Mouse (Mus musculus) midbrain, embryonic 16.5 days (tissue): Measurements from ENCODE around the gene Mrps5. TPM values are rescaled to one million over a fixed set of nuclear protein-coding genes. Genes with fewer than 3 reads are reported as not detected.

ENCODE experiments used
- ATAC-seq: fragments of 200-750 bp; cut with Nextera tagmentation; 2 replicates; pipeline ENCODE4 v1.8.0; 2017; ENCODE audit warnings: moderate TSS enrichment
- H3K27ac ChIP-seq: fragments of 300-500 bp; sonication (generic); 2 replicates; pipeline ENCODE4 v1.5.1; 2014; ENCODE audit warnings: mild to moderate bottlenecking, low read length, mixed read lengths
- H3K27me3 ChIP-seq: fragments of 300-500 bp; sonication (generic); 2 replicates; pipeline ENCODE4 v1.6.1; 2014; ENCODE audit warnings: low read depth, low read length, mixed read lengths; ENCODE audit not compliant: control insufficient read depth, insufficient read depth
- H3K36me3 ChIP-seq: fragments of 300-500 bp; sonication (generic); 2 replicates; pipeline ENCODE4 v1.6.1; 2014; ENCODE audit warnings: mild to moderate bottlenecking, low read length, moderate library complexity, mixed read lengths; ENCODE audit not compliant: control insufficient read depth, insufficient read depth
- H3K4me1 ChIP-seq: fragments of 300-500 bp; sonication (generic); 2 replicates; pipeline ENCODE4 v1.6.1; 2014; ENCODE audit warnings: mild to moderate bottlenecking, low read length, mixed read lengths; ENCODE audit not compliant: control insufficient read depth, insufficient read depth
- H3K4me2 ChIP-seq: fragments of 300-500 bp; sonication (generic); 2 replicates; pipeline ENCODE4 v1.6.1; 2014; ENCODE audit warnings: mild to moderate bottlenecking, low read length, mixed read lengths
- H3K4me3 ChIP-seq: fragments of 300-500 bp; sonication (generic); 2 replicates; pipeline ENCODE4 v1.5.1; 2014; ENCODE audit warnings: low read depth, mild to moderate bottlenecking, low read length, moderate library complexity, mixed read lengths
- H3K9ac ChIP-seq: fragments of 300-500 bp; sonication (generic); 2 replicates; pipeline ENCODE4 v1.6.1; 2014; ENCODE audit warnings: low read depth, low read length, mixed read lengths
- H3K9me3 ChIP-seq: fragments of 300-500 bp; sonication (generic); replicated peaks from 2 replicates; pipeline ENCODE4 v1.6.1; 2014; ENCODE audit warnings: mild to moderate bottlenecking, low read length, mixed read lengths; ENCODE audit not compliant: control insufficient read depth, poor library complexity, severe bottlenecking
- WGBS: fragments of 180-500 bp; shearing (Covaris S2); extraction: QIAGEN DNeasy Blood & Tissue Kit; methylation state at CpG from one replicate; pipeline ENCODE4 v1.1.7; 2014; 5-methylcytosine and 5-hydroxymethylcytosine counted together
- polyA plus RNA-seq: library from polyadenylated mRNA; unstranded; fragments of >200 nt; fragmentation: Nextera tagmentation; extraction: Ambion mirVana; gene quantifications from 2 replicates; pipeline ENCODE4 v1.2.1, GENCODE M21; 2015

The Mrps5 gene
- polyA plus RNA-seq = 155 and 157 TPM in 2 replicates

DNA sequence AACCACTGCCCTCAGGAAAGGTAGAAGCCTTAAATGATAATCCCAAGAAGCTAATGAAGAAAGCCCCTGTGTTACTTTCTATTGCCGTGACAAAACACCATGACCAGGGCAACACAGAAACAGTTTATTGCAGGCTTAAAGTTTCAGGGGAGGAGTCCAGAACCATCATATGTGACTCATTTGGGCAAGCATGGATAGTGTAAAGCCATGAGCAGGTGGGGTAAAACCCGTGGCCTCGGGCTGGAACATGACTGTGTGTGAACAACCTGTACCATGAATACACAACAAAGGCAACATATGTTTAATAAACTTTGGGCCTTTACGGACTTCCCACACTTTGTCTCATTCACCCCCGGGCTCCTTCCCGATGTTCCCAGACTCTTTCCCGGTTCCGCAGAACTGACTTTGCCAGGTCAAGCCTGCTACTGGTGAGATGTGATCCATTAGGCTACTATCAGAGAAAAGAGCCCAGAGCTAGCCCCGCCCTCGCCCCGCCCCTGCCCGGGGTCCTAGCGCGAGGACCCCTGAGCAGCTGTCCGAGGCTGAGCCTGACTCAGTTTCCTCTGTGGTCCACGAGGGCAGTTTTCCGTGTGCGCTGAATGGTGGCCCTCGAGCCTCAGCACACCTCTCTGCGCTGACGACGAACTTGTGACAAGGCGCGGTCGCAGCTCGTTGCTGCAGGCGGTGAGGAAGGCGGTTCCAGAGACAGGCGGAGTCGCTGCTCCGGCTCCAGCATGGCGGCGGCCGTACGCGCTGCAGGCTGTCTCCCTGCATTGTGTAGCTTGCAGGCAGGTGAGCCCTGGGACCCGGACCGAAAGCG lies at the start of gene Mrps5, which contains the start of gene Zfp661:
Gene Mrps5 (plus strand): TSS at position 529 of the 820 bp plus-strand sequence.
Gene Zfp661 (minus strand): TSS at position 401 of the 820 bp plus-strand sequence.
- WGBS = 4% methylated on average over 39 of the region's 39 CpGs
- Histone ChIP-seq H3K4me2 (peak within 1 kb of the TSS; percentile 93), H3K4me3 (peak within 1 kb of the TSS; percentile 76), H3K9ac (peak within 1 kb of the TSS; percentile 91), H3K4me1 (peaks cover 34% of the 10 kb centered on the region), H3K27ac (peak within 1 kb of the TSS; percentile 94), H3K9me3 (no peaks in the 10 kb centered on the region), H3K36me3 (0 out of 2 replicates have a peak, but pooled peaks cover under 1% of the 10 kb centered on the region), H3K27me3 (no peaks in the 10 kb centered on the region)
- peak; percentile 85 for ATAC-seq

DNA sequence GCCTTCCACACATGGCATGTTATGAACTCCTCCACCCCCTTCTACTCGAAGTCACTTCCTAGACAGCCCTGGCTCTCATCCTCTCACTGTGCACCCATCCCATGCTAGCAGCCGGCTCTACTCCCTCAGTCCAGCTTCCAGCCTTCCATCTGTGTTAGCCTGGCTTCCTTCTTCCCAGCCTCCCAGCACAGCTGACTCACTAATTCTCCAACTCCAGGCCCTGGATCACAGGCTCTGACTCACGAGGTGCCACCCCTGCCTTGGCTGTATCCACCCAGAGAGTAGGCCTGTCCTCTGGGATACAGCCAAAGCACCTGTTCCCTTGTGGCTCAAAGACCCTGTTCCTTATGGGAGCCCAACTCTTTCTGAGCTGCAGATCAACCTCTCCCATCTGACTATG lies 49.5 kb upstream of the Mrps5 start:
- ATAC-seq = no peak
- no peak overlapping the region for H3K9ac ChIP-seq
- no peaks in the 10 kb centered on the region for H3K9me3 ChIP-seq
- H3K27ac ChIP-seq = no peak overlapping the region
- H3K4me2 ChIP-seq = no peak overlapping the region
- no peak overlapping the region for H3K4me3 ChIP-seq
- H3K4me1 ChIP-seq = no peaks in the 10 kb centered on the region
- H3K36me3 ChIP-seq = no peaks in the 10 kb centered on the region
- peaks cover 38% of the 10 kb centered on the region for H3K27me3 ChIP-seq
- WGBS = 67% methylated on average over 3 of the region's 3 CpGs

DNA sequence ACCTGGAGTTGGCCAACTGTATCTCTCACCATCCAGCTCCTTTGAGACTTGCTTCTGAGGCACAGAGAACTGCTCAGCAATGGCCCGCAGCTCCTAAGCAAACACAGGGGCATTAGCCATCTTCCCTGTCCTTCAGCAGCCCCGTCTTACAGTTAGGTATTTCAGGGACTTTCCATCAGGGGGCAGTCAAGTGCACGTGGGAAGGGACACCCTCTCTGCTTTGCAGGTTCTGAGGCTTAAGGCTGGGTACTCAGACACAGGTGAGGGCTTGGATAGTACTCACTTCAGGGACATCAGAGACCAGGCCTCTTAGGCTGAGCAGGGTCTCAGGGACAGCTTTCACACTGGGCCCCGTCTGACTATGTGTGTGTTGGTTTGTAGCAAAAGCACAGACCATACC lies 47.5 kb upstream of the Mrps5 start:
- H3K4me1 ChIP-seq = no peaks in the 10 kb centered on the region
- H3K4me2 ChIP-seq = no peak overlapping the region
- WGBS = 23% methylated on average over 4 of the region's 4 CpGs
- no peak overlapping the region for H3K4me3 ChIP-seq
- H3K9ac ChIP-seq = no peak overlapping the region
- H3K9me3 ChIP-seq = no peaks in the 10 kb centered on the region
- H3K27me3 ChIP-seq = peaks cover 43% of the 10 kb centered on the region
- no peaks in the 10 kb centered on the region for H3K36me3 ChIP-seq
- no peak overlapping the region for H3K27ac ChIP-seq
- no peak for ATAC-seq

DNA sequence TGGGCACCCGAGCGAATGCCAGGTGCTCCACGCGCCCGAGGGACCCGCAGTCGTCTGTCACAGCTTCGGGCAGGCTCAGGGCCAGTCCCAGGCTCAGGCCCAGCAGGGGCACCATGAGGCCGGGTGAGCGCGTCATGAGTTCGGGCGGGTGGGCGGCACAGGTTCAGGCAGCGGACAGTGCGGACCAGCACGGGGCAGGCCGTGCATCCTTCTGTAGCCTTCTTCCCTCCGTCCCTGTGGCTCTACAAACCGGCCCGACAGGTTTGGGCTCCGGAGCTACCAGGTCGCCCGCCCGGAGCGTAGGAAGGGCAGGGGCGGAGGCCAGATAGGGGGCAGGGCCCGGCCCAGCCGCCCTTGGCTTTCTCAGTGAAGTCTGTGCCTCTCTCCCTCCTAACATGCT lies 45.8 kb upstream of the Mrps5 start, which contains the start of gene Prom2:
Gene Prom2 (minus strand): TSS at position 283 of the 400 bp plus-strand sequence.
- no peaks in the 10 kb centered on the region for H3K36me3 ChIP-seq
- 7% methylated on average over 28 of the region's 29 CpGs for WGBS
- no peak within 1 kb of the TSS for H3K9ac ChIP-seq
- H3K9me3 ChIP-seq = no peaks in the 10 kb centered on the region
- H3K27ac ChIP-seq = no peak within 1 kb of the TSS
- H3K27me3 ChIP-seq = peaks cover 43% of the 10 kb centered on the region
- H3K4me2 ChIP-seq = peak within 1 kb of the TSS; percentile 40
- no peak for ATAC-seq
- peak within 1 kb of the TSS; percentile 3; the same call in 1 of the 2 replicates for H3K4me3 ChIP-seq
- H3K4me1 ChIP-seq = no peaks in the 10 kb centered on the region

DNA sequence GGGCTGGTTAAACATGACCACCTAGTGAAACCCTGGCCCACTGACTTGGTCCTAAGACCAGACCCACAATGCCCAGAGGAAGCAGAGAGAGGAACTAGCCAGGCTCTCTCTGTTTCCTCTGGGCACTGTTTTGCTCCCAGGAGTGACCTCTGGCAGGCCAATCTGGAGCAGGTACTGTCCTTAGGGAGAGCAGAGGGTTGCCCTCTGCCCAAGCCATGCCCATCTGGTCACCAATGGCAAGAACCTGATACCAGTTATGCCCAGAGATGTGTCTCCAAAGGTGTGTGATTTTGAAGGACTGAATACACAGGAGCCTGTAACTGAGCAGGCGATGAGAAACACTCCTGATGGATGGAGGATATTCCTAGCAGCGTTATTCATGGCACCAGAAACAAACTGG lies 45.3 kb upstream of the Mrps5 start:
- no peak overlapping the region for H3K4me3 ChIP-seq
- H3K27ac ChIP-seq = no peak overlapping the region
- no peaks in the 10 kb centered on the region for H3K4me1 ChIP-seq
- no peaks in the 10 kb centered on the region for H3K9me3 ChIP-seq
- peaks cover 43% of the 10 kb centered on the region for H3K27me3 ChIP-seq
- no peaks in the 10 kb centered on the region for H3K36me3 ChIP-seq
- H3K9ac ChIP-seq = no peak overlapping the region
- H3K4me2 ChIP-seq = no peak overlapping the region
- 86% methylated on average over 2 of the region's 2 CpGs for WGBS
- no peak for ATAC-seq

DNA sequence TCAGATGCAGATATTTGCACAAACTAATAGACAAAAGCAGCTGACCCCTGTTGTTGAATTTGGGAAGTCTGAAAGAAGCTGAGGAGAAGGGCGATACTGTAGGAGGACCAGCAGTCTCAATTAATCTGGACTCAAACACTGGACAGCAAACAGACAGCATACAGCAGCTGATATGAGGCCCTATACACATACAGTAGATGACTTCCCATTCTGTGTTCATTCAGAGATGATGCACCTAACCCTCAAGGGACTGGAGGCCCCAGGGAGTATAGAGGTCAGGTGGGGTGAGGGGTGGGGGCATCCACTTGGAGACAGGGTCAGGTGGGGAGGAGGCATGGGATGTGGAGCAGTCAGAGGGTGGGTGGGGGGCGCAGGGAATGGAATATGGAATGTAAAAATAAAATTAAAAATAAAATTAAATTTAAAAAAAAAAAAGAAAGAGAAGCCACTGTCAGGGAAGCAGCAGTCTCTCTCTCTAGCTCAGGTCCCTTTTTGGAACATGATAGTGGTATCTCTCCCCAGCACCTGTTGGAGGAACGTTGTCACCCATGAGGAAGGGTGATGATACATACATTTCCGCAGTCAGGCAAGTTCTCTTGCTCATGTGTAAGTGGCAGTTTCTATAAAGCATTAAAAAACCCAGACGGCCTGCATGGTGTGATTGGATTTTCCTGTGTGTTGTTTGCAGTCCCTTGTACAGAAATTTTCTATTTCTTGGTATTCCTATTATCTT lies 38.5 kb upstream of the Mrps5 start:
- ATAC-seq = no peak
- no peak overlapping the region for H3K9ac ChIP-seq
- H3K27me3 ChIP-seq = no peaks in the 10 kb centered on the region
- H3K9me3 ChIP-seq = no peaks in the 10 kb centered on the region
- H3K4me1 ChIP-seq = no peaks in the 10 kb centered on the region
- H3K4me2 ChIP-seq = no peak overlapping the region
- WGBS = 80% methylated on average over 5 of the region's 5 CpGs
- H3K4me3 ChIP-seq = no peak overlapping the region
- H3K27ac ChIP-seq = no peak overlapping the region
- no peaks in the 10 kb centered on the region for H3K36me3 ChIP-seq

DNA sequence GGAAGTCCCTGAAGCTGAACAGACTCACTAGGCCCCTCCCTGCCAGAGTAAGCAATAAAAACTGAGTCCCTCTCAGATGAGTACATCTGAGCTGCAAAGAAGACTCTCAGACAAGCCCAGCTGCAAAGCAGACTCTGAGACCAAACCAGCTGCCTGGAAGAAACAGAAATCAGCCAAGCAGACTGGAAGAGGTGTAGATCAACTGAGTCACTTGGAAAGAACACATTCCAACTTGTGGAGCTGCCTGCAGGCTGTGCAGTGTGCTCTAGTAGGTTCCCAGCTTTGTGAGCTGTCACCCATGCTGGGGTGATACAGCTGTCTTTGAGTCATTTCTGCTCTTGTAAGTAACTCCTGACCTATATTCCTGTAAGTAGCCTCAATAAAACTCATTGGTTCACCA lies 37.3 kb upstream of the Mrps5 start:
- H3K27me3 ChIP-seq = no peaks in the 10 kb centered on the region
- no peaks in the 10 kb centered on the region for H3K4me1 ChIP-seq
- no peak overlapping the region for H3K4me2 ChIP-seq
- H3K27ac ChIP-seq = no peak overlapping the region
- no peaks in the 10 kb centered on the region for H3K36me3 ChIP-seq
- no peaks in the 10 kb centered on the region for H3K9me3 ChIP-seq
- no peak for ATAC-seq
- no peak overlapping the region for H3K9ac ChIP-seq
- H3K4me3 ChIP-seq = no peak overlapping the region

DNA sequence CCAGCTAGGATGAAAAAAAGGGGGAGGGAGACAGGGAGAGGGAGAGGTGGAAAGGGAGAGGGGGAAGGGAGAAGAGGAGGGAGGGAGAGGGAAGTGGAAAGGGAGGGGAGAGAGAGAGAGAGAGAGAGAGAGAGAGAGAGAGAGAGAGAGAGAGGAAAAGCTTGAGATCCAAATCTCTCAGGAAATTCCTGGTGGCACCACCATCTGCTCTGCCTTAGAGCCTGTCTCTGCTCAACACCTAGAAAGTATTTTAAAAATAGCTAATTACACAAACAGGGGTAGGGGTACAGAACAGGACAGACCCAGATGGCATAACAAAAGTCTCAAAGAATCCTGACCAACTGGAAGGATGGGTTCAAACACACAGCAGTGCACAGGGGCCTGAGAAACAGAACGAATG lies 36.6 kb upstream of the Mrps5 start:
- Histone ChIP-seq H3K9ac (no peak overlapping the region), H3K27ac (no peak overlapping the region), H3K9me3 (no peaks in the 10 kb centered on the region), H3K36me3 (no peaks in the 10 kb centered on the region), H3K4me1 (no peaks in the 10 kb centered on the region), H3K4me2 (no peak overlapping the region), H3K27me3 (no peaks in the 10 kb centered on the region), H3K4me3 (no peak overlapping the region)
- ATAC-seq = no peak
- WGBS = 77% methylated on average over 1 of the region's 1 CpGs

DNA sequence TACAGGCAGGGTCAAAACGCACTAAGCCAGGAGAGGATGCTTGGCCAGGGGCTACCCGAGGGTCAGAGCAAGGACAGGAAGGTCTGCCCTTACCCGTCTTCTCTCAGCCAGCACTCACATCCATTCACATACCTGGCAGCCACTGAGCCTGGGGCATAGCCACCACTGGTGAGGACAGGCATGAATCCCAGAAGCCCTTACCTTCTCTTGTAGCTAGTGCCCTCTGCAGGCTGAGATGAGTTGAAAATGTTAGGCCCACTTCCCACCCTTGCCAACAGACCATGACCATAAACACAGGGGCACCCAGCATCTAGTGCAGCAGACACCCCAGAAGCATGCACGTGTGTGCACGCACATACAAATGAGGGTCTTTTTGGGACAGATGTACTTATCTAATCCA lies 35.9 kb upstream of the Mrps5 start:
- Histone ChIP-seq H3K36me3 (no peaks in the 10 kb centered on the region), H3K27ac (no peak overlapping the region), H3K4me2 (no peak overlapping the region), H3K4me1 (no peaks in the 10 kb centered on the region), H3K9me3 (no peaks in the 10 kb centered on the region), H3K4me3 (no peak overlapping the region), H3K27me3 (no peaks in the 10 kb centered on the region), H3K9ac (no peak overlapping the region)
- WGBS = 62% methylated on average over 5 of the region's 5 CpGs
- ATAC-seq = peak; percentile 32; the same call in 1 of the 2 replicates
